Mouse (Mus musculus) hindbrain, embryonic 10.5 days (tissue): ENCODE measurements at regions not wholly inside any gene's neighbourhood (a gene's known extent, or its start where the extent isn't known, plus 50 kb on each side); places are given as distances from the start of the nearest gene placed in this dataset.

Source experiments
- DNase-seq: peaks from one replicate; pipeline ENCODE4 v3.0.0-alpha.2; 2017; ENCODE audit warnings: low spot score
- H3K27ac ChIP-seq: fragments of 300-500 bp; sonication (generic); 2 replicates; pipeline ENCODE4 v1.5.1; 2016; ENCODE audit warnings: mild to moderate bottlenecking, moderate library complexity
- H3K27me3 ChIP-seq: fragments of 300-500 bp; sonication (generic); 2 replicates; pipeline ENCODE4 v1.6.1; 2016; ENCODE audit warnings: mild to moderate bottlenecking; ENCODE audit not compliant: poor library complexity, insufficient read depth, severe bottlenecking
- H3K36me3 ChIP-seq: fragments of 300-500 bp; sonication (generic); 2 replicates; pipeline ENCODE4 v1.6.1; 2016; ENCODE audit warnings: mild to moderate bottlenecking, moderate library complexity
- H3K4me1 ChIP-seq: fragments of 300-500 bp; sonication (generic); replicated peaks from 2 replicates; pipeline ENCODE4 v1.6.1; 2016; ENCODE audit warnings: mild to moderate bottlenecking
- H3K4me3 ChIP-seq: fragments of 300-500 bp; sonication (generic); 2 replicates; pipeline ENCODE4 v1.5.1; 2016; ENCODE audit warnings: mild to moderate bottlenecking, moderate library complexity
- H3K9me3 ChIP-seq: fragments of 300-500 bp; sonication (generic); 2 replicates; pipeline ENCODE4 v1.6.1; 2016; ENCODE audit warnings: mild to moderate bottlenecking, moderate library complexity
- WGBS: fragments of 180-500 bp; shearing (Covaris S2); methylation state at CpG from one replicate; pipeline ENCODE4 v1.1.7; 2016; 5-methylcytosine and 5-hydroxymethylcytosine counted together

- no peak for DNase-seq
- no peak overlapping the region for H3K4me3 ChIP-seq
- WGBS, result 78% methylated on average over 3 of the region's 3 CpGs
- no peak overlapping the region for H3K27ac ChIP-seq
- H3K9me3 ChIP-seq, result no peaks in the 10 kb centered on the region
- H3K36me3 ChIP-seq, result no peaks in the 10 kb centered on the region
- H3K27me3 ChIP-seq, result no peaks in the 10 kb centered on the region
- H3K4me1 ChIP-seq, result no peaks in the 10 kb centered on the region
Observed at GRCm38 (mm10) chr5:39316478-39316877, 438.8 kb downstream of the Hs3st1 start.

- no peak overlapping the region for H3K27ac ChIP-seq
- no peaks in the 10 kb centered on the region for H3K36me3 ChIP-seq
- H3K4me1 ChIP-seq, result no peaks in the 10 kb centered on the region
- no peaks in the 10 kb centered on the region for H3K27me3 ChIP-seq
- WGBS, result 88% methylated on average over 4 of the region's 4 CpGs
- no peak for DNase-seq
- no peaks in the 10 kb centered on the region for H3K9me3 ChIP-seq
- no peak overlapping the region for H3K4me3 ChIP-seq
Observed at GRCm38 (mm10) chr5:39311211-39311610, 434.6 kb upstream of the Clnk start.

- Histone ChIP-seq H3K4me3 (no peak overlapping the region), H3K27ac (no peak overlapping the region), H3K4me1 (no peaks in the 10 kb centered on the region), H3K9me3 (no peaks in the 10 kb centered on the region), H3K36me3 (no peaks in the 10 kb centered on the region), H3K27me3 (no peaks in the 10 kb centered on the region)
- no peak for DNase-seq
- WGBS, result 87% methylated on average over 2 of the region's 2 CpGs
Observed at GRCm38 (mm10) chr5:39305794-39306193, 429.2 kb upstream of the Clnk start.

- peak; percentile 15 for DNase-seq
- whole genome bisulfite sequencing, result 20% methylated on average over 2 of the region's 2 CpGs
- Histone ChIP-seq H3K4me3 (no peak overlapping the region), H3K9me3 (no peaks in the 10 kb centered on the region), H3K27me3 (no peaks in the 10 kb centered on the region), H3K36me3 (no peaks in the 10 kb centered on the region), H3K4me1 (peaks cover 8% of the 10 kb centered on the region), H3K27ac (no peak overlapping the region)
Observed at GRCm38 (mm10) chr5:39292849-39293248, 416.2 kb upstream of the Clnk start.

GRCm38 (mm10) chr5:39281021-39281420 lies 404.4 kb upstream of the Clnk start:
- H3K36me3 ChIP-seq, result no peaks in the 10 kb centered on the region
- no peak for DNase-seq
- no peaks in the 10 kb centered on the region for H3K9me3 ChIP-seq
- no peaks in the 10 kb centered on the region for H3K4me1 ChIP-seq
- no peaks in the 10 kb centered on the region for H3K27me3 ChIP-seq
- 91% methylated on average over 2 of the region's 2 CpGs for WGBS
- H3K27ac ChIP-seq, result no peak overlapping the region
- no peak overlapping the region for H3K4me3 ChIP-seq

GRCm38 (mm10) chr5:39273710-39274385 lies 397.2 kb upstream of the Clnk start:
- Histone ChIP-seq H3K4me1 (no peaks in the 10 kb centered on the region), H3K36me3 (no peaks in the 10 kb centered on the region), H3K9me3 (no peaks in the 10 kb centered on the region), H3K27me3 (no peaks in the 10 kb centered on the region), H3K4me3 (no peak overlapping the region), H3K27ac (no peak overlapping the region)
- 81% methylated on average over 4 of the region's 4 CpGs for WGBS
- no peak for DNase-seq

GRCm38 (mm10) chr5:39267106-39267505 lies 390.5 kb upstream of the Clnk start:
- no peak overlapping the region for H3K4me3 ChIP-seq
- H3K27ac ChIP-seq, result no peak overlapping the region
- WGBS, result 96% methylated on average over 1 of the region's 1 CpGs
- no peak for DNase-seq
- H3K27me3 ChIP-seq, result no peaks in the 10 kb centered on the region
- no peaks in the 10 kb centered on the region for H3K36me3 ChIP-seq
- H3K4me1 ChIP-seq, result no peaks in the 10 kb centered on the region
- no peaks in the 10 kb centered on the region for H3K9me3 ChIP-seq

- H3K36me3 ChIP-seq, result no peaks in the 10 kb centered on the region
- H3K27ac ChIP-seq, result no peak overlapping the region
- WGBS, result 83% methylated on average over 1 of the region's 1 CpGs
- no peak for DNase-seq
- no peaks in the 10 kb centered on the region for H3K27me3 ChIP-seq
- H3K4me1 ChIP-seq, result no peaks in the 10 kb centered on the region
- H3K4me3 ChIP-seq, result no peak overlapping the region
- H3K9me3 ChIP-seq, result no peaks in the 10 kb centered on the region
Observed at GRCm38 (mm10) chr5:39260721-39261190, 384.1 kb upstream of the Clnk start.

GRCm38 (mm10) chr5:39257745-39258144 lies 381.1 kb upstream of the Clnk start:
- WGBS, result 90% methylated on average over 2 of the region's 2 CpGs
- no peaks in the 10 kb centered on the region for H3K4me1 ChIP-seq
- H3K27me3 ChIP-seq, result no peaks in the 10 kb centered on the region
- DNase-seq, result no peak
- H3K9me3 ChIP-seq, result no peaks in the 10 kb centered on the region
- H3K36me3 ChIP-seq, result no peaks in the 10 kb centered on the region
- H3K27ac ChIP-seq, result no peak overlapping the region
- no peak overlapping the region for H3K4me3 ChIP-seq

GRCm38 (mm10) chr5:39252206-39252605 lies 375.6 kb upstream of the Clnk start:
- H3K4me3 ChIP-seq, result no peak overlapping the region
- no peaks in the 10 kb centered on the region for H3K4me1 ChIP-seq
- no peaks in the 10 kb centered on the region for H3K36me3 ChIP-seq
- H3K27me3 ChIP-seq, result no peaks in the 10 kb centered on the region
- WGBS, result 61% methylated on average over 3 of the region's 3 CpGs
- no peak for DNase-seq
- H3K9me3 ChIP-seq, result no peaks in the 10 kb centered on the region
- no peak overlapping the region for H3K27ac ChIP-seq

- no peaks in the 10 kb centered on the region for H3K36me3 ChIP-seq
- no peak overlapping the region for H3K4me3 ChIP-seq
- H3K9me3 ChIP-seq, result no peaks in the 10 kb centered on the region
- no peak for DNase-seq
- no peaks in the 10 kb centered on the region for H3K4me1 ChIP-seq
- H3K27ac ChIP-seq, result no peak overlapping the region
- H3K27me3 ChIP-seq, result no peaks in the 10 kb centered on the region
Observed at GRCm38 (mm10) chr5:39251021-39251420, 374.4 kb upstream of the Clnk start.

GRCm38 (mm10) chr5:39219698-39220097 lies 343.1 kb upstream of the Clnk start:
- H3K9me3 ChIP-seq, result no peaks in the 10 kb centered on the region
- H3K27me3 ChIP-seq, result no peaks in the 10 kb centered on the region
- H3K36me3 ChIP-seq, result no peaks in the 10 kb centered on the region
- no peak overlapping the region for H3K27ac ChIP-seq
- 87% methylated on average over 5 of the region's 5 CpGs for WGBS
- H3K4me3 ChIP-seq, result no peak overlapping the region
- H3K4me1 ChIP-seq, result no peaks in the 10 kb centered on the region
- no peak for DNase-seq

GRCm38 (mm10) chr5:39216326-39216725 lies 339.7 kb upstream of the Clnk start:
- no peak overlapping the region for H3K4me3 ChIP-seq
- no peaks in the 10 kb centered on the region for H3K9me3 ChIP-seq
- no peaks in the 10 kb centered on the region for H3K36me3 ChIP-seq
- H3K27me3 ChIP-seq, result no peaks in the 10 kb centered on the region
- H3K27ac ChIP-seq, result no peak overlapping the region
- WGBS, result 94% methylated on average over 5 of the region's 5 CpGs
- no peaks in the 10 kb centered on the region for H3K4me1 ChIP-seq
- DNase-seq, result no peak

GRCm38 (mm10) chr5:39215016-39215415 lies 338.4 kb upstream of the Clnk start:
- WGBS, result 69% methylated on average over 3 of the region's 3 CpGs
- Histone ChIP-seq H3K27me3 (no peaks in the 10 kb centered on the region), H3K4me3 (no peak overlapping the region), H3K27ac (no peak overlapping the region), H3K9me3 (no peaks in the 10 kb centered on the region), H3K36me3 (no peaks in the 10 kb centered on the region), H3K4me1 (no peaks in the 10 kb centered on the region)
- no peak for DNase-seq
